Mouse (Mus musculus): ENCODE measurements around the gene Rgs6. TPM values are rescaled to one million over a fixed set of nuclear protein-coding genes. Genes with fewer than 3 reads are reported as not detected.
A peak's percentile ranks its signal among the peaks of the same experiment; 100 is the strongest.

Gene Rgs6
- total and polyA plus RNA-seq, 3 experiments = 7.3 to 12.6 (median 10.2) TPM

DNA sequence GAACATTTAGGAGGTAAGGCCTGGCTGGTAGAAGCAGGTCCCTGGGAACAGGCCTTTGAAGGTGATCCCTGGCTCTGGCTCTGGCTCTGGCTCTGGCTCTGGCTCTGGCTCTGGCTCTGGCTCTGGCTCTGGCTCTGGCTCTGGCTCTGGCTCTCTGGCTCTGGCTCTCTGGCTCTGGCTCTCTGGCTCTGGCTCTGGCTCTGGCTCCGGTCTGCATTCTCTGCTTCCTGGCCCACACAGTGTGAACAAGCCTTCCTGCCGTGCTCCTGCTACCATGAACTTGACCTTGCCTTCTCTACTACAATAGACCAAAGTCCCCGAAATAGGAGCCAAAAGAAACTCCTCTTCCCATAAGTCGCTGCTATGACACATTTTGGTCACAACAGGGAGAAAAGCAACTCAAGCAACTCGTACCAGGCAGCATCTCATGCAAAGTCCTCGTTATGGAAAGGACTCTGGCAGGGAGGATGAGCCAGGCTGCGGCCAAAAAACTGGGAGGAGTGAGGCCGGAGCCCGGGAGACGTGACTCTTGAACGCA lies 412.0 kb downstream of the Rgs6 start:
- H3K4me3 ChIP-seq = no peak overlapping the region
- no peak overlapping the region for H3K9ac ChIP-seq (ENCODE audit: low read depth, low read length)
- H3K4me1 ChIP-seq (ENCODE audit: control insufficient read depth, insufficient read depth, low read length) = peaks cover 2% of the 10 kb centered on the region
- no peaks in the 10 kb centered on the region for H3K27me3 ChIP-seq (ENCODE audit: control insufficient read depth, insufficient read depth, low read length)
- TF ChIP-seq EP300 (IDR thresholded peaks at IDR 0.05; ENCODE audit: insufficient read depth, low read depth, low read length) (no peak), POLR2A (IDR thresholded peaks at IDR 0.05; ENCODE audit: insufficient read depth, low read depth, low read length) (no peak), CTCF (IDR thresholded peaks at IDR 0.05) (no peak)
- no peaks in the 10 kb centered on the region for H3K36me3 ChIP-seq (ENCODE audit: control insufficient read depth, insufficient read depth, low read length)
- H3K79me2 ChIP-seq (replicated peaks; ENCODE audit: control insufficient read depth, insufficient read depth, low read length) = no peaks in the 10 kb centered on the region
- DNase-seq = peak; percentile 57 to 70
- H3K27ac ChIP-seq = peak overlapping the region; percentile 29
- 62% methylated on average over 11 of the region's 11 CpGs for WGBS
- intact Hi-C loops (cut with DNase I) = no loop called here

DNA sequence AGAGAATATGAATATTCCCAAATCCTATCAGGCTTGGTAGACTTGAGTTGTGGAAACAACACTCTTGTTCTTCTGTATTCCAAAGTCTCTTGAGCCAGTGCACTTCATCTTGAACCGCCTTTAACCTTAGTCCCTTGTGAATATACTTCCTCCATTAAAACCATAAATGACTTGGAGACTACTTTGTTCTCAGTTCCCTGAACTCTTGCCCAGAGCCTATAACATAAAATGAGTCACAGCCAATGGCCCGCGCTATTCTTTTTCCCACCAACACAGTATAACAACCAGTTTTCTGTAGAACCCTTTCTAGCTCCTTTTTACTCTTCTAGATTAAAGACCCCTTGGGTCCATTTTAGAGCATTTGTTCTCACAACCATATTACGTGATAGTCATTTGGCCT lies 412.9 kb downstream of the Rgs6 start:
- H3K36me3 ChIP-seq (ENCODE audit: control insufficient read depth, insufficient read depth, low read length) = no peaks in the 10 kb centered on the region
- WGBS = 70% methylated on average over 4 of the region's 4 CpGs
- intact Hi-C loops (cut with DNase I) = no loop called here
- no peak for TF ChIP-seq POLR2A (IDR thresholded peaks at IDR 0.05; ENCODE audit: insufficient read depth, low read depth, low read length)
- TF ChIP-seq EP300 (IDR thresholded peaks at IDR 0.05; ENCODE audit: insufficient read depth, low read depth, low read length) = no peak
- H3K79me2 ChIP-seq (replicated peaks; ENCODE audit: control insufficient read depth, insufficient read depth, low read length) = no peaks in the 10 kb centered on the region
- H3K27ac ChIP-seq = no peak overlapping the region
- no peak overlapping the region for H3K4me3 ChIP-seq
- H3K4me1 ChIP-seq (ENCODE audit: control insufficient read depth, insufficient read depth, low read length) = peaks cover 2% of the 10 kb centered on the region
- DNase-seq = no peak
- no peak overlapping the region for H3K9ac ChIP-seq (ENCODE audit: low read depth, low read length)
- H3K27me3 ChIP-seq (ENCODE audit: control insufficient read depth, insufficient read depth, low read length) = no peaks in the 10 kb centered on the region

DNA sequence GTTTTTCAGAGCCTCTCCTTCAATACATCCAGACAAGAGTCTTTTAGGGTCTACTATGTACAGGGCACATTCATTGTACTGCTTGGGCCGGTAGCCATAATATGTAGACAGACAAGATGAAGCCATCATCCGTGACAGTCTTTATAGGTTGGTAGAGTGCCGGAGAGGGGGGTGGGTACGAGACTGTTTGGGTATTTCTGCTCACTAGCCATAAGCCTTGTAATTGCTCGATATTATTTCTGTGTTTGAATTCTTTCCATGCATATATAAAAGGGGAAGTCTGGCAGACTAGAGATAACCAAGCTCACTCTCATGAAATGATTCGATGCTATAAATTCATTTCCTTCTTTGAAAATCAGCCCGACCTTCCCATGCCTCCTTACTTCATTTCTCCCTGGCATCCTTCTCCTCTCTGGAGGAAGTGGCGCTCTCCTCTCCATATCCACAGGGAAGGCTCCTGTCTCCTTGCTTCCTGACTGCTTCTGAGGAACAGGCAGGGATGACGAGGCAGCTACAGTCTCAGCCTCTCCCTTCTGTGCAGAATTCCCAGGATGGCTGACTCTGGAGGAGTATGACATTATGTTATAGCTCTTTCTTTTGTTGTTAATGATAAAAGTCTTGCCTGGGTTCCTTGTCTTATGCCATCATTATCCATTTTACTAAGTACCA lies 416.1 kb downstream of the Rgs6 start:
- TF ChIP-seq CTCF (IDR thresholded peaks at IDR 0.05) (no peak), POLR2A (IDR thresholded peaks at IDR 0.05; ENCODE audit: insufficient read depth, low read depth, low read length) (no peak), EP300 (IDR thresholded peaks at IDR 0.05; ENCODE audit: insufficient read depth, low read depth, low read length) (no peak)
- no peak overlapping the region for H3K4me3 ChIP-seq
- WGBS = 44% methylated on average over 9 of the region's 9 CpGs
- intact Hi-C loops (cut with DNase I) = no loop called here
- H3K9ac ChIP-seq (ENCODE audit: low read depth, low read length) = no peak overlapping the region
- H3K79me2 ChIP-seq (replicated peaks; ENCODE audit: control insufficient read depth, insufficient read depth, low read length) = no peaks in the 10 kb centered on the region
- H3K27me3 ChIP-seq (ENCODE audit: control insufficient read depth, insufficient read depth, low read length) = no peaks in the 10 kb centered on the region
- peaks cover 2% of the 10 kb centered on the region for H3K4me1 ChIP-seq (ENCODE audit: control insufficient read depth, insufficient read depth, low read length)
- DNase-seq = no peak
- no peaks in the 10 kb centered on the region for H3K36me3 ChIP-seq (ENCODE audit: control insufficient read depth, insufficient read depth, low read length)
- H3K27ac ChIP-seq = no peak overlapping the region

DNA sequence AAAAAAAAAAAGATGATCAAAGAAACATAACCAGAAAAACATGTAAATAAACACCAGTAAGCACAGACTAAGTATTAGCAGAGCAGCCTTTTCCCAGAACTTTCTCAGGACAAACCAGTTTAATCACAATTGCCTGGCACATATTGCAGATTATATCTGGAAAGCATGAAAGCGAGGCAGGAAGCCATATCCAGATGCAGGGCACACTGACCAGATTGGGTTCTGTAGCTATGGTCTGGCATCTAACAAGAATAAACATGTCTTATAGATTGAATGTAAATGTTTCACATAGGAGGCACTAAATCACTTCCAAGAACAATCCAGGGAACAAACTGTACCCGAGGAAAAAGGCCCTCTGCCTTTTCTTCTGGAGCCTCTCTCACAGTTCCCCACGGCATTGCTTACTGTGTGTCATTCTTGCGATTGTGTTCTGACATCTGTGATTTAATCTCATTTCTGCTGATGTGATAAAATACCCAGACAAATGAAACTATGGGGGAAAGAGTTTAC lies 423.0 kb downstream of the Rgs6 start:
- WGBS = 76% methylated on average over 4 of the region's 4 CpGs

DNA sequence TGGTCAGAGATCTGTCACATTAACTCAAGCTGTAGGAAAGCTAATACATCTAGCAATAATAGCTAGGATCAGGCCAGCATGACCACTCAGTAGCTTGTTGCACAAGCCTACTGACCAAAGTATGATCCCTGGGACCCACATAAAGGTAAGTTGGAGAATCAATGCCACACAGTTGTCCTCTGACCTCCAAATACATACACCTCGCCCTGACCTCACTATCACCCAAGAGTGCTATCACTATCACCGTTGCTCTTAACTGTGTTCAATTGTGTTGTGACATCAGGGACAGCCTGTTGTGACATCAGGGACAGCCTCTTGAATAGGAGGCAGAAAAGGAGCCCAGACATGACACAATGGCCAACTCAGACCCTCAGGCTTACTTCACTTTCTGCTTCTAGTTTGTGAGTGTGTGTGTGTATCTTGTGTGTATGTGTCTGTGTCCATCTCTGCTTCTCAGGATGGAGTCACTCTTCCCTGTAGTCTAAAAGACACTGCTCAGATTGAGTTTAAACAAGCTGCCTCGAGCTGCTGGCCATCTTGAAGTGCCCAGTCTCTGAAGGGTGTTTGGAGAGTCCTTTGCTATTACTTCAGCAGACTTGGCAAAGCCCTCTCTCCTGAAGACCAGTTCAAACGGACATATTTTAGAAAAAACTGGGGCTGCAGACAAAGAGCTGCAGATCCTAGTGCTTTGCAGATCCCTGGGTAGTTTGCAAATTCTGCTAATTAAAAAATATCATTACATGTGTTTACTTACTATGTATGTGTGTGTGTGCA lies 426.0 kb downstream of the Rgs6 start:
- Histone ChIP-seq H3K27ac (no peak overlapping the region), H3K36me3 (ENCODE audit: control insufficient read depth, insufficient read depth, low read length) (no peaks in the 10 kb centered on the region), H3K79me2 (replicated peaks; ENCODE audit: control insufficient read depth, insufficient read depth, low read length) (no peaks in the 10 kb centered on the region), H3K9ac (ENCODE audit: low read depth, low read length) (no peak overlapping the region), H3K4me3 (no peak overlapping the region), H3K4me1 (ENCODE audit: control insufficient read depth, insufficient read depth, low read length) (no peaks in the 10 kb centered on the region), H3K27me3 (ENCODE audit: control insufficient read depth, insufficient read depth, low read length) (no peaks in the 10 kb centered on the region)
- TF ChIP-seq POLR2A (IDR thresholded peaks at IDR 0.05; ENCODE audit: insufficient read depth, low read depth, low read length) (no peak), CTCF (IDR thresholded peaks at IDR 0.05) (no peak), EP300 (IDR thresholded peaks at IDR 0.05; ENCODE audit: insufficient read depth, low read depth, low read length) (no peak)
- WGBS = 48% methylated on average over 4 of the region's 4 CpGs
- intact Hi-C loops (cut with DNase I) = loop anchor here (10.0 kb wide), 1 partner anchor 399 kb away; no protein-coding TSS in a partner anchor
- DNase-seq = no peak

More for the DNA sequence above, 423.0 kb downstream of the Rgs6 start:
- Histone ChIP-seq H3K4me3 (no peak overlapping the region), H3K36me3 (ENCODE audit: control insufficient read depth, insufficient read depth, low read length) (no peaks in the 10 kb centered on the region), H3K79me2 (replicated peaks; ENCODE audit: control insufficient read depth, insufficient read depth, low read length) (no peaks in the 10 kb centered on the region), H3K9ac (ENCODE audit: low read depth, low read length) (no peak overlapping the region), H3K4me1 (ENCODE audit: control insufficient read depth, insufficient read depth, low read length) (no peaks in the 10 kb centered on the region), H3K27ac (no peak overlapping the region), H3K27me3 (ENCODE audit: control insufficient read depth, insufficient read depth, low read length) (no peaks in the 10 kb centered on the region)
- no peak for TF ChIP-seq CTCF (IDR thresholded peaks at IDR 0.05)
- TF ChIP-seq POLR2A (IDR thresholded peaks at IDR 0.05; ENCODE audit: insufficient read depth, low read depth, low read length) = no peak
- TF ChIP-seq EP300 (IDR thresholded peaks at IDR 0.05; ENCODE audit: insufficient read depth, low read depth, low read length) = no peak
- intact Hi-C loops (cut with DNase I) = loop anchor here (10.0 kb wide), 1 partner anchor 396 kb away; no protein-coding TSS in a partner anchor
- DNase-seq = no peak

All from heart, adult 2 months (tissue).